Mouse (Mus musculus) liver, postnatal 0 days (tissue): ENCODE data around the gene Gm20388.

Source experiments
- CTCF ChIP-seq: sonication (generic); IDR thresholded peaks from 2 replicates; pipeline ENCODE4 v1.5.1; 2016; ENCODE audit warnings: antibody characterized with exemption, low read depth
- EP300 ChIP-seq: IDR thresholded peaks from 2 replicates; pipeline ENCODE4 v1.6.1; 2016; ENCODE audit warnings: antibody characterized with exemption, low read depth, mild to moderate bottlenecking

DNA sequence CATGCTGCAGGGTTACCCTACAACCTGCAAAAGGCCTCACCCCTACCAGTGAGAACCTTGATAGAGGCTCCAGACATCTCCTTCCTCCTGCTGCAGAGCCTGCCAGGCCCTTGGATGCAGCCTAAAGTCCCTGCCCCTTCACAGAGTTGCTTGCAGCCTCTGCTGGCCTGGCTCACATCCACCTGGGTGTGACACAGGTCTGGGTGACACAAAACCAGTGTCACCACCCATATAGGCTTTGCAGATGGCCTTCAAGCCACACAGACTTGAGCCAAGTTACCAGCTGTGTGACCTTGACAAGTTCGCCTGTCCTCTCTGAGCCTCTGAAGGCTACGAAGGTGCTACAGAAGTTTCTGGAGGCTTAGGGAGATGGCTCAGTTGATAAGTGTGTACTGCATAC, 1508.9 kb downstream of the Gm20388 start:
- no peak for TF ChIP-seq CTCF
- TF ChIP-seq EP300 = no peak
